Mouse (Mus musculus) G1E (cell line): ENCODE measurements around the gene Actr1a. TPM values are rescaled to one million over a fixed set of nuclear protein-coding genes. Genes with fewer than 3 reads are reported as not detected.

Experiments used
- ATAC-seq: 2 replicates; pipeline ENCODE4 v1.8.0; 2016; ENCODE audit warnings: mild to moderate bottlenecking; ENCODE audit not compliant: insufficient number of reproducible peaks, poor library complexity, low FRiP score, severe bottlenecking; ENCODE audit errors: extremely low read depth
- DNase-seq: peaks from one replicate; pipeline ENCODE4 v3.0.0; 2012; ENCODE audit warnings: low spot score
- H3K27me3 ChIP-seq: 2 replicates; pipeline ENCODE4 v1.6.1; 2012; ENCODE audit warnings: mild to moderate bottlenecking, low read length, inconsistent platforms; ENCODE audit not compliant: insufficient read depth
- H3K36me3 ChIP-seq: replicated peaks from 2 replicates; pipeline ENCODE3; 2012; ENCODE audit warnings: mild to moderate bottlenecking, inconsistent platforms
- H3K4me1 ChIP-seq: 2 replicates; pipeline ENCODE4 v1.6.1; 2012; ENCODE audit warnings: low read depth, low read length, inconsistent platforms, mixed read lengths; ENCODE audit not compliant: insufficient read depth
- H3K4me3 ChIP-seq: 2 replicates; pipeline ENCODE4 v1.5.1; 2012; ENCODE audit warnings: low read depth, mild to moderate bottlenecking, inconsistent platforms, low read length, moderate library complexity, mixed read lengths
- H3K9me3 ChIP-seq: replicated peaks from 2 replicates; pipeline ENCODE4 v1.6.1; 2012; ENCODE audit warnings: inconsistent platforms
- CTCF ChIP-seq: IDR thresholded peaks from 2 replicates; pipeline ENCODE4 v1.5.1; 2012; ENCODE audit warnings: low read depth, low read length, inconsistent platforms, mixed read lengths
- GATA1 ChIP-seq: IDR thresholded peaks from 2 replicates; pipeline ENCODE4 v1.6.1; 2012; ENCODE audit warnings: borderline replicate concordance, low read length, inconsistent platforms, mixed read lengths
- GATA2 ChIP-seq: IDR thresholded peaks from 2 replicates; pipeline ENCODE4 v1.6.1; 2012; ENCODE audit warnings: low read depth, low read length, inconsistent platforms, borderline replicate concordance
- POLR2AphosphoS5 ChIP-seq: IDR thresholded peaks from 2 replicates; pipeline ENCODE4 v1.6.1; 2012; ENCODE audit warnings: low read depth, low read length, inconsistent platforms; ENCODE audit not compliant: insufficient replicate concordance
- TAL1 ChIP-seq: conservative IDR thresholded peaks from 2 replicates; pipeline ENCODE4 v1.6.1; 2012; ENCODE audit warnings: low read depth, low read length, inconsistent platforms, mixed read lengths
- polyA plus RNA-seq: library from polyadenylated mRNA; stranded (reverse); fragments of >175 nt; gene quantifications from 2 replicates; pipeline ENCODE4 v1.2.3, GENCODE M21; 2012
- total RNA-seq, 2 experiments: library from RNA; stranded (forward) in 1 of 2; stranded (reverse) in 1 of 2; fragments of 200-1000 nt in 1 of 2; fragments of >200 nt in 1 of 2; fragmentation: Nextera tagmentation in 1 of 2; gene quantifications; 2 replicates each; pipeline ENCODE4 v1.2.3; 2014 to 2017

Gene Actr1a
- total and polyA plus RNA-seq, 3 experiments, result 24.3 to 92.4 (median 84.5) TPM

DNA sequence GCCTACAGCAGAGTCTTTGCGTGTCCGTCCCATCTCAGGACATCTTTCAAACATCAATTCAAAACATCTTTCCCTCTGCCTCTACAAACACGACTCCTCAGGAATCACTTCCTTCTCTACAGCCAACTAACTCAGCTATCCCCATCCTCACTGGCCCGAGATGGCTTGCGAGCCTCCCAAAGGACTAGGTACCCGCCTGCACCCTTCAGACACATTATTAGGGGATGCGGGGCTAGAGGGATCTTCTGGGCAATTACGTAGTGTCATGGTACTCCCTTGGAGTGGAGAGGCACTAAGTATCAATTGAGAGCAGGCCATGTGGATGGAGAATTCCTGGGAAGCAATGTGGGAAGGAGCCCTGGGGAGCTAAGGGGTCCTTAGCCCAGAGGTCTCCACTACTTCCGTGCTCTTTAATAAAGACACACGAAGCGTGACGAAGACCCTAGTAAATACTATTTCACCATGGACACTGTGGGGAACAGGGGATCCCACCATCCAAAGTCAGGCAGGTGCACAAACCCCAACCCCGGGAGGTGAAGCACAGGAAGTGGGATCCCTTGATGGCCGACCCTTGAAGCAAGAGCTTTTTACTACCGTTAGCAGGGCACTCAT lies 57.7 kb downstream of the Actr1a start:
- no peak for TF ChIP-seq POLR2AphosphoS5
- no peak for TF ChIP-seq CTCF
- TF ChIP-seq GATA1, result no peak
- TF ChIP-seq GATA2, result no peak
- TF ChIP-seq TAL1, result no peak
- ATAC-seq, result no peak
- H3K4me3 ChIP-seq, result peak overlapping the region; percentile 76
- H3K4me1 ChIP-seq, result peaks cover 50% of the 10 kb centered on the region
- H3K36me3 ChIP-seq, result peaks cover 34% of the 10 kb centered on the region
- H3K27me3 ChIP-seq, result no peaks in the 10 kb centered on the region
- DNase-seq, result no peak
- no peaks in the 10 kb centered on the region for H3K9me3 ChIP-seq

DNA sequence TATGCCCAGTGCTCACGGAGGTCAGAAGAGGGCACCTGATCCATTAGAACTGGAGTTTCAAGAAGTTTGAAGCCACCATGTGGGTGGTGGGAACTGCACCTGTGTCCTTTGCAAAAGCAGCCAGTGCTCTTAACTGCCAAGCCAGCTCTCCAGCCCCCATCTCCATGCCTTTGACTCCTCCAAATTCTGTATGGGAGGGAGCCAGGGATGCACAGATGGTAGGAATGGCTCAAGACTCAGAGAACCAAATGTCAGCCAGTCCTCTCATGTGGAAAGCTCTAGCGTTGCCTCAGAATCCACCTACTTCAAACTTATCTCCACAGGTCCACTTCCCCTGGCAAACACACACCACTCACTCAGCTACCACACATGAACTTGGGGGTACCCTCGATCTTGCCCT lies 61.6 kb downstream of the Actr1a start:
- no peak overlapping the region for H3K4me3 ChIP-seq
- H3K4me1 ChIP-seq, result peaks cover 45% of the 10 kb centered on the region
- H3K27me3 ChIP-seq, result no peaks in the 10 kb centered on the region
- H3K9me3 ChIP-seq, result no peaks in the 10 kb centered on the region
- H3K36me3 ChIP-seq, result peaks cover 71% of the 10 kb centered on the region
- no peak for TF ChIP-seq GATA1
- TF ChIP-seq CTCF, result no peak
- no peak for TF ChIP-seq POLR2AphosphoS5
- no peak for TF ChIP-seq GATA2
- TF ChIP-seq TAL1, result no peak
- no peak for DNase-seq
- no peak for ATAC-seq

DNA sequence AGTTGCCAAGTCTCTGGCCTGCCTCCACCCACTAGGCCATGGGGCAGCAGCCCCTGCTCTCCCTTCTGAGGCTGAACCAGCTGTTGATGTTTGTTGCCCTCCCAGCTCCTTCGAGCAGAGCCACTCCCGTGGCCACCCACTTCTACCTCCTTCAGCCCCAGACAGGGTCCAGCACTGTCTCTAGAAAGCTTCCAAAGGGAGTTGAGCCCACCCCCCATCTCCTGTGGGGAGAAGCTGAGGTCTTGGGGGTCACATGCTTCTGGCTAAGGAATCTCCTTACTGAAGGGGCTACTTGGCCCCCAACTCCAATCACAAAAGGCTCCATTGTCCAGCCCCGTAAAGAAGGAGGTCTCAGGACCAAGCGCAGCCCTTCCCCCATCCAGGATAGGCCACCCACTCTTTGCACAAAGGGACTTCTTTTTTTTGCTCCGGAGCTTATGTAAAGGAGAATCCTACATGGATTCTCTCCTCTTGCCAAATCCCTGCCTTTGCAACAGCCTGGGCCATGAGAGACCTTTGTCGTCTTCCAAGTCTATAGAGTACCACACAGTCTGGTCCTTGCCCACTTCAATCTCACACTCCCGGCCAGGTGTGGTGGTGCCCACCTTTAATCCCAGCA lies 62.7 kb downstream of the Actr1a start:
- ATAC-seq, result no peak

DNA sequence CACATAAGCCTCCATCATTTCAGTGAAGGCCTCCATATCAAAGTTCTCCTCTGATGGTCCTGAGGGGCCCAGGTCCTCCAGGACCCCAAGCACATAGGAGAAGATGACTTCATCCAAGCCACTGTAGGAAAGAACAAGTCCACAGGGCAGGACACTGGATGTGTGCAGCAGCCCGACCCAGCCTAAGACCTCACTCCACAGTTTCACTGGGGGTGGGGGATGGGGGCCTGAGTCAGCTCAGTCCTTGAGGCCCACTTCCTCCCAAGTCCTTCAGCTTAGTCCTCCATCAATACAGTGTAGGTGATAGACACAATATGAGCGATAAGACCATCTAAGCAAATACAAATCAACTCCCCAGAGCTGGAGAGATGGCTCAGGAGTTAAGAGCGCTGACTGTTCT lies 63.6 kb downstream of the Actr1a start:
- H3K36me3 ChIP-seq, result peaks cover 69% of the 10 kb centered on the region

More for the DNA sequence above, 62.7 kb downstream of the Actr1a start:
- Histone ChIP-seq H3K4me3 (no peak overlapping the region), H3K4me1 (peaks cover 49% of the 10 kb centered on the region), H3K36me3 (peaks cover 71% of the 10 kb centered on the region), H3K27me3 (no peaks in the 10 kb centered on the region), H3K9me3 (no peaks in the 10 kb centered on the region)
- no peak for DNase-seq
- TF ChIP-seq CTCF (no peak), GATA1 (no peak), GATA2 (no peak), TAL1 (no peak), POLR2AphosphoS5 (no peak)

DNA sequence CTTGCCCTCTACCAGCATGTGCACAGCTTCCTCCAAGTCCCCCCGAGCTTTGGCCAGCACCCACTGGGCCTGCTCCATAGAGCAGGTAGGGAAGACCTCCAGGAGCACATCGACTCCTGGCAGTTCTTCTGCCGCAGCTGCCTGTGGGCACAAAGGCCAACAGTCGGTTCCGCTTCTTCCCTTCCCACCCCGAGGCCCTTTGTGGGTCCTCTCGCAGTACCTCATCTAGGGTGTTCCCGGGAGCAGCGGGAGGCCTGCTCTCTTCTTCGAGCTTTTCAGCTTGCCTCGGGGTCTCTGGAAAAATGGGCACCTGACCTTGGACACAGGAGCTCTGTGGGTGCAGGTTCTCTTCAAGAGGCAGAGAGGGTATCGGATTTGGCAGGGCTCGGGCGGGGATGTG lies 64.2 kb downstream of the Actr1a start:
- H3K9me3 ChIP-seq, result no peaks in the 10 kb centered on the region
- ATAC-seq (no peak), DNase-seq (no peak)
- peaks cover 9% of the 10 kb centered on the region for H3K27me3 ChIP-seq
- H3K36me3 ChIP-seq, result peaks cover 64% of the 10 kb centered on the region
- H3K4me1 ChIP-seq, result peaks cover 52% of the 10 kb centered on the region
- TF ChIP-seq GATA1 (no peak), TAL1 (no peak), POLR2AphosphoS5 (no peak), GATA2 (no peak), CTCF (no peak)
- no peak overlapping the region for H3K4me3 ChIP-seq

More for the DNA sequence above, 63.6 kb downstream of the Actr1a start:
- ATAC-seq (no peak), DNase-seq (no peak)
- TF ChIP-seq GATA2 (no peak), GATA1 (no peak), CTCF (no peak), TAL1 (no peak), POLR2AphosphoS5 (no peak)
- H3K4me1 ChIP-seq, result peaks cover 50% of the 10 kb centered on the region
- H3K9me3 ChIP-seq, result no peaks in the 10 kb centered on the region
- peaks cover 3% of the 10 kb centered on the region; the same call in 1 of the 2 replicates for H3K27me3 ChIP-seq
- no peak overlapping the region for H3K4me3 ChIP-seq

DNA sequence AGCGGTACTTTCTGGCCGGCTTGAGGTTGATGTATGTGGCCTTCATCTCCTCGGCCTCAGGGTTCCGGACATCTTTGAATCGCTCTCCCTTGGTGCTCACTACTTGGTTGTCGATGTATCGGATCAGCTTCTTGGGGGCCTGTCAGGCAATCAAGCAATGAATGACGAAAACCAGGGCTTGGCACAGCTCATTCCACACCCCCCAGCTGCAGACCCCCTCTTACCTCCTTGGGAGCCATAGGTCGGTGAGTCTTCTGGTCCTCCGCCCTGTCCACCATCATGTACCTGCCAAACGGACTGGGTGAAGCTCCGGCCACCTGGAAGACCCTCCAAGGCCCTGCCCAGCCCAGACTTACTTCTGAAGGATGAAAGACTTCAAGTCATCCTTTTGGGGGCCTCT lies 64.9 kb downstream of the Actr1a start:
- DNase-seq, result no peak
- peaks cover 50% of the 10 kb centered on the region for H3K4me1 ChIP-seq

More for the DNA sequence above, 64.9 kb downstream of the Actr1a start:
- H3K9me3 ChIP-seq, result no peaks in the 10 kb centered on the region
- peaks cover 14% of the 10 kb centered on the region for H3K27me3 ChIP-seq
- H3K4me3 ChIP-seq, result no peak overlapping the region
- ATAC-seq, result no peak
- peaks cover 59% of the 10 kb centered on the region for H3K36me3 ChIP-seq
- TF ChIP-seq GATA2, result no peak
- no peak for TF ChIP-seq GATA1
- TF ChIP-seq POLR2AphosphoS5, result no peak
- no peak for TF ChIP-seq TAL1
- no peak for TF ChIP-seq CTCF
